Mouse (Mus musculus) olfactory bulb, adult 2 months (tissue): ENCODE measurements around the gene Pglyrp2. TPM values are rescaled to one million over a fixed set of nuclear protein-coding genes. Genes with fewer than 3 reads are reported as not detected.

Source experiments
- H3K27ac ChIP-seq: fragments of 200-500 bp; 2 replicates; pipeline ENCODE4 v1.5.1; 2012; ENCODE audit warnings: low read depth, low read length; ENCODE audit not compliant: insufficient read depth
- H3K4me1 ChIP-seq: fragments of 200-500 bp; 2 replicates; pipeline ENCODE4 v1.6.1; 2012; ENCODE audit warnings: low read length; ENCODE audit not compliant: control insufficient read depth, insufficient read depth
- H3K4me3 ChIP-seq: fragments of 200-500 bp; 2 replicates; pipeline ENCODE4 v1.5.1; 2012; ENCODE audit warnings: mild to moderate bottlenecking, low read depth, low read length, moderate library complexity; ENCODE audit not compliant: insufficient read depth
- CTCF ChIP-seq: fragments of 200-500 bp; IDR thresholded peaks from 2 replicates; pipeline ENCODE4 v1.5.1; 2012; ENCODE audit warnings: low read depth, mild to moderate bottlenecking, low read length, moderate library complexity; ENCODE audit not compliant: insufficient read depth
- POLR2A ChIP-seq: fragments of 200-500 bp; IDR thresholded peaks from 2 replicates; pipeline ENCODE4 v1.6.1; 2012; ENCODE audit warnings: mild to moderate bottlenecking, low read depth, low read length, moderate library complexity; ENCODE audit not compliant: insufficient read depth
- WGBS: fragments of 180-500 bp; shearing (Covaris S2); methylation state at CpG from one replicate; pipeline ENCODE4 v1.1.7; 2018; 5-methylcytosine and 5-hydroxymethylcytosine counted together
- polyA plus RNA-seq: library from polyadenylated mRNA; stranded (reverse); fragments of >200 nt; gene quantifications from 2 replicates; pipeline ENCODE4 v1.2.4, GENCODE M21; 2012; ENCODE audit warnings: low replicate concordance; ENCODE audit not compliant: missing spikeins, insufficient read depth, insufficient read length

Gene Pglyrp2
- not detected in 2 replicates for polyA plus RNA-seq

DNA sequence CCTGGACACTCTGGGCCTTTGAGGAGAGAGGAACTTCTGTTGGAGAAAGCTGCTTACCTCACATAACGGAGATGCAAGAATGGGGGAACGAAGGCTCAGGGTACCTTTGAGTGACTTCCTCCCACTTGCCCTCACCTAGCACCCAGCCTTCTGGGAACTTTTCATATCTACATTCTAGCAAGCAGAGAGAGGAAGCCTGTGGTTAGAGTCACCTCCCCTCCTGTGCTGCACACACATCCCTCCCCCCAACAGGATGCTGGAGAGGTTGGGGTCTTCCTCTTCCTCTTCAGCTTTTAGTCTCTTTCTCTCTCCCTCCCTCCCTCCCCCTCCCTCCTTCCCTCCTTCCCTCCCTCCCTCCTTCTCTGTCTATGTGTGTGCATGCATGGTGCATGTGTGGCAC lies at the start of gene Pglyrp2:
Gene Pglyrp2, minus strand, starts transcription at position 134 of the 400 bp plus-strand sequence.
- TF ChIP-seq CTCF (no peak), POLR2A (no peak)
- H3K4me3 ChIP-seq = no peak within 1 kb of the TSS
- H3K27ac ChIP-seq = no peak within 1 kb of the TSS
- H3K4me1 ChIP-seq = no peaks in the 10 kb centered on the region
- WGBS = 90% methylated on average over 2 of the region's 2 CpGs

DNA sequence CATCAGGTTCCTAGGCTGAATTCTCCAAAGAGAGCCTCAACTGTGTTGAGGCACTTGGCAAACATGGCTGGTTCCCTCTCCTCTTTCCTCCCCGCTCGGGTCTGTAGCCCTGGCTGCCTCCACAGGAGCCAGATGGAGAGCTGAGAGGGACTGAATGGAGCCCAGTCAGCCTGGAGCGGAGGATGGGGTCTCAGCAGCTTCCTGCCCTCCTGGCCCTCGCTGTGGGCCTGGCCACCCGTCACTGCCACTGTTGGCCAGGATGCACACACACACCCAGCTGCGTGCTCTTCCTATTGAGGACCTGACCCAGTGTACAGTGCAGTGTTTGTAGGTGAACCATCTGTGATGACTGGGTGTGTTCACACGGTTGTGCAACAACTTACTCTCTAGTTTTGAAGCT lies 48.2 kb upstream of the Pglyrp2 start:
- Histone ChIP-seq H3K4me3 (no peak overlapping the region), H3K4me1 (no peaks in the 10 kb centered on the region), H3K27ac (no peak overlapping the region)
- WGBS = 60% methylated on average over 7 of the region's 7 CpGs
- TF ChIP-seq CTCF (no peak), POLR2A (no peak)

DNA sequence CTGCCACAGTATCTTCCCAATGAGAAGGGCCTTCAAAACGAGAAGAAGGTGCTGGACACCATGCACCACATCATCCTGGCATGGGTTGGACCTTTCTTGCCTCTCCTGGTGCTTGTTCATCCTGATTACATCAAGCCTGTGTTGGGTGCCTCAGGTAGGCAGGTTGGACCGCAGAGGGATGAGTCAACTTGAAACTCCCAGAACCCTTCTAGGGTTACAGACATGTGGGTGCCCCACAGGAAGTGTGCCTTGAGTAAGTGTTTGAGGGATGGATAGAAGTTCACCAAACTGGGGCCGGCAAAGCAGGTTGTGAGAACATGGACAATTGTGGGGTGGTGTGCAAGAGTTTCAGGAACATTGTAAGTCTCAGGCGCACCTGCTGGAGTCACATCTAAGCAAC lies 46.8 kb upstream of the Pglyrp2 start:
- Histone ChIP-seq H3K4me3 (no peak overlapping the region), H3K4me1 (no peaks in the 10 kb centered on the region), H3K27ac (no peak overlapping the region)
- WGBS = 85% methylated on average over 4 of the region's 4 CpGs
- TF ChIP-seq CTCF (no peak), POLR2A (no peak)

DNA sequence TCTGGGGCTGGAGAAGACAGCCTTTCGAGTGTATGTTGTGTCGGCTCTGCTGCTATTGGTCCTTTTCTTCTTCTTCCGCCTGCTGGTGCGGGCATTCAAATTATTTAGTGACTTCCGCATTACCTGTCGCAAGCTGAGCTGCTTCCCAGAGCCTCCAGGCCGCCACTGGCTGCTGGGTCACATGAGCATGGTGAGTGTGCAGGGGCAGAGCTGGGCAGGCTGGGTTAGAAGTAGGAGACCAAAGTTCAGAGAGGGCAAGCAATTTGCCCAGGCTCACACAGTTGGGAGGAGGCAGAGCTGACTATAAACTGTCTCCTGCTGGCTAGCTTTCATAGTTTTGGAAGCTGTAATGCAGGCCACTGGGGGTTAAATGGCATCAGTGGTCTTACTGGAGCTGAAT lies 44.5 kb upstream of the Pglyrp2 start:
- Histone ChIP-seq H3K4me3 (no peak overlapping the region), H3K27ac (no peak overlapping the region), H3K4me1 (no peaks in the 10 kb centered on the region)
- TF ChIP-seq CTCF (no peak), POLR2A (no peak)
- WGBS = 66% methylated on average over 7 of the region's 7 CpGs

DNA sequence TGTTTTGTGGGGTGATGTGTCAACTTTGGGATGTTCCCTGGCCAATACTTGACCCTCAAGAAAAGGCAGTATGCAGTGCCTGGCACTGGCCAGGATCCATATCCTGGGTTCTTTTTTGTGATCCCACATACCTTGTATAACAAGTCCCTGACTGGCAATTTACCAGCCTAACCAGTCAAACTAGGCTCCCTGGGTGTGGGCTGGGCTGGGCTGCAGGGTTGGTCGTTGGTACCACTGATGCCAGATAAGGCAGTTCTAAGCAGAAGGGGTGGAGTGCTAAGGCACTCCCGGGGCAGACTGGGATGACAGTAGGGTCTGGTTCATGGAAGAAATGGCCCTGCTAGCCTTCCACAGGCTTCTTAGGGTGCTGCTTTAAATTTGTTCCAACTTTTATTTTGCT lies 31.0 kb upstream of the Pglyrp2 start:
- no peak overlapping the region for H3K27ac ChIP-seq
- TF ChIP-seq CTCF (no peak), POLR2A (no peak)
- peaks cover 5% of the 10 kb centered on the region for H3K4me1 ChIP-seq
- 56% methylated on average over 2 of the region's 2 CpGs for WGBS
- H3K4me3 ChIP-seq = no peak overlapping the region

DNA sequence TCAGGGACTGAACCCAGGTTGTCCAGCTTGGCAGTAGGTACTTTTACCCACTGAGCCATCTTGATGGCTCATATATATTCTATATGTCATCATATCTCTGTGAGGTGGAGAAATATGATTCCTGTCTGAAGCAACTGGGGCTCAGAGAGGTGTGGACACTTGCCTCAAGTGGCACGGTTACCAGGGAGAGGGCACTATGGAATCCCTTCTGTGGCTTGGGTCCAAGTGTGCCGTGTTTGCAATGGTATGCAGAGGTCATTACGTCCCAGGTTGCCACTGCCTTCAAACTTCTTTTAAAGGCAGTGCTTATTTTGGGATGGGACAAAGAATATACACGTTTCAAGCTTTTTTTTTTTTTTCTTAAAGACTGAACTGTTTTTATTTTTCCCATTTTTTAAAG lies 30.2 kb upstream of the Pglyrp2 start:
- WGBS = 58% methylated on average over 4 of the region's 4 CpGs
- H3K27ac ChIP-seq = no peak overlapping the region
- H3K4me1 ChIP-seq = peaks cover 5% of the 10 kb centered on the region
- no peak for TF ChIP-seq POLR2A
- TF ChIP-seq CTCF = no peak
- H3K4me3 ChIP-seq = no peak overlapping the region

DNA sequence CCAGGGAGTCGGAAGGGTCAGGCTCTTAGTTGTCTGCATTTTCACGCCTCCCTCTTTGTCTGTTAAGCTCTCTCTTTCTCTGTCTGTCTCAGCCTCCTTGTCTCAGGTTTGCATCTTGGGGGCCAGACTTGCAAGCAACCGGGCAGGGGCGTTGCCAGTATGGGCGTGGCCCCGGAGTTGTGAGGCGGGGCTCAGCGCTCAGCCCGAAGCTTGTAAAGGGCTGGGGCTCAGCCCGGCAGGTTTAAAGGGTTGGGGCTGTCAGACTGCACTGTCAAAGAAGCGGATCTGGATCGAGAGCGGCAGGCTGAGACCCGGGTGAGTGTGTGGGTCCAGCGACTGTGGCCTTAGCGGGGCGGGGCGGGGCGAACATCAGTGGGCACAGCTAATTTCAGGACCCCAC lies 28.5 kb upstream of the Pglyrp2 start, which contains the start of gene Cyp4f39:
Gene Cyp4f39, plus strand, starts transcription at position 242 of the 400 bp plus-strand sequence.
- no peak within 1 kb of the TSS for H3K27ac ChIP-seq
- 4% methylated on average over 19 of the region's 19 CpGs for WGBS
- no peak within 1 kb of the TSS for H3K4me3 ChIP-seq
- TF ChIP-seq CTCF (no peak), POLR2A (no peak)
- peaks cover 5% of the 10 kb centered on the region for H3K4me1 ChIP-seq

DNA sequence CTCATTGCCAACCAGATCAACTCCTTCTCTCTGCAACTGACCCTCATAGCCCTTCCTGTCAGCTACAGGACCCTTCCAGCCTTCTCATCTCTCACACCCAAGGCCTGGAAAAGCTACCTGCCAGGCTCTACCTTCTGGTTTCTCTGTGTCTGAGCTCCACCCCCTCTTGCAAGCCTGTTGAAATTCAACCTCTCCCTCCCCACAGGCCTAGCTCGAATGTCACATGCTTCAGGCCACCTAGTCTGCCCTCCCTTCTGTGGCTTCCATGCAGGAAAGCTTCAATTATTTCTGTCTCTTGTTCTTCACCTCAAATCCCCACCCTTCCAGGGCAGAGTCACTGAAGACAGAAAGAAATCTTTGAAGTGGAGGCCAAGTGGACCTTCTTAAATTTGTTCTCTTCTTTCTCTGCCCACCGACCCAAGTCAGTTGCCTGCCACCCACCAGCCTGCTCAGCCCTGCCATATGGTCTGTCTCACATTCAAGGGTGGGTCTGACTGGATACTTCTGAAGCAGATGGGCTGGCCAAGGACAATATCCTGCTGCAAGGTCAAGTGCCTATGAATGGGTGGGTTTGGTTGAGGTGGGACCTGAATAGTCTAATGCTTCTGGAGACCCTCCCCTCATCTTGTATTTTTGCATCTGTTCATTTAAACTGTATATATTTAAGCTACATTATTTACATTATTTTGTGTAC lies 27.0 kb upstream of the Pglyrp2 start:
- Histone ChIP-seq H3K27ac (no peak overlapping the region), H3K4me1 (peaks cover 5% of the 10 kb centered on the region), H3K4me3 (no peak overlapping the region)
- WGBS = 50% methylated on average over 2 of the region's 2 CpGs
- no peak for TF ChIP-seq CTCF
- TF ChIP-seq POLR2A = no peak

DNA sequence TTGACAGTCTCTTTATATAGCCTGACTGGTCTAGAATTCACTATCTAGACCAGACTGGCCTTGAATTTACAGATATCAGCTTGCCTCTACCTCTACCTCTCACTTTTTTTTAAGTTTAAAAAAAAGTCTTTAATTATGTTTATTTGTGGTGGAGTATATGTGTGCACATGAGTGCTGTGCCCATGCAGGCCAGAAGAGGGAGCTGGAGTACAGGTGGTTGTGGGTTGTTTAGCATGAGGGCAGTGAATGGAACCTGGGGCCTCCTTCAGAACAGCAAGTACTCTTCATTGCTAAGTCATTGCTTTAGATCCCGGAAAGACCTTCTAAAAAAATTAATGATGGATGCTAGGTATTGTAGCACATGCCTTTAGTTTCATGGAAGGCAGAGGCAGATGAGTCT lies 25.1 kb upstream of the Pglyrp2 start:
- Histone ChIP-seq H3K4me3 (no peak overlapping the region), H3K4me1 (peaks cover 5% of the 10 kb centered on the region), H3K27ac (no peak overlapping the region)
- TF ChIP-seq POLR2A (no peak), CTCF (no peak)
- 97% methylated on average over 1 of the region's 1 CpGs for WGBS
